Mouse (Mus musculus) stomach, embryonic 14.5 days (tissue): ENCODE measurements around the gene Ncbp2. TPM values are rescaled to one million over a fixed set of nuclear protein-coding genes. Genes with fewer than 3 reads are reported as not detected.

Source experiments
- ATAC-seq: fragments of 200-750 bp; cut with Nextera tagmentation; 2 replicates; pipeline ENCODE4 v1.8.0; 2017; ENCODE audit warnings: low read depth, moderate TSS enrichment; ENCODE audit not compliant: insufficient number of reproducible peaks, insufficient read depth, low FRiP score
- H3K27ac ChIP-seq: fragments of 300-500 bp; sonication (generic); 2 replicates; pipeline ENCODE4 v1.5.1; 2014; ENCODE audit warnings: mild to moderate bottlenecking, low read length, moderate library complexity, mixed read lengths
- H3K27me3 ChIP-seq: fragments of 300-500 bp; sonication (generic); 2 replicates; pipeline ENCODE4 v1.6.1; 2014; ENCODE audit warnings: low read length, control low read depth, mixed read lengths; ENCODE audit not compliant: control insufficient read depth, insufficient read depth
- H3K36me3 ChIP-seq: fragments of 300-500 bp; sonication (generic); 2 replicates; pipeline ENCODE4 v1.6.1; 2014; ENCODE audit warnings: mild to moderate bottlenecking, control low read depth, low read length, moderate library complexity, mixed read lengths; ENCODE audit not compliant: control insufficient read depth, insufficient read depth
- H3K4me1 ChIP-seq: fragments of 300-500 bp; sonication (generic); 2 replicates; pipeline ENCODE4 v1.6.1; 2014; ENCODE audit warnings: low read length, control low read depth, mixed read lengths; ENCODE audit not compliant: control insufficient read depth, insufficient read depth
- H3K4me2 ChIP-seq: fragments of 300-500 bp; sonication (generic); replicated peaks from 2 replicates; pipeline ENCODE4 v1.6.1; 2014; ENCODE audit warnings: low read depth, low read length, control low read depth
- H3K4me3 ChIP-seq: fragments of 300-500 bp; sonication (generic); 2 replicates; pipeline ENCODE4 v1.5.1; 2014; ENCODE audit warnings: low read depth, low read length, control low read depth
- H3K9ac ChIP-seq: fragments of 300-500 bp; sonication (generic); replicated peaks from 2 replicates; pipeline ENCODE4 v1.6.1; 2014; ENCODE audit warnings: low read depth, mild to moderate bottlenecking, control low read depth, low read length, moderate library complexity, mixed read lengths
- H3K9me3 ChIP-seq: fragments of 300-500 bp; sonication (generic); 2 replicates; pipeline ENCODE4 v1.6.1; 2016; ENCODE audit warnings: low read depth, low read length, control low read depth; ENCODE audit not compliant: control insufficient read depth
- WGBS: fragments of 180-500 bp; shearing (Covaris S2); extraction: QIAGEN DNeasy Blood & Tissue Kit; methylation state at CpG from one replicate; pipeline ENCODE4 v1.1.7; 2014; 5-methylcytosine and 5-hydroxymethylcytosine counted together
- polyA plus RNA-seq: library from polyadenylated mRNA; unstranded; fragments of >200 nt; fragmentation: Nextera tagmentation; extraction: Ambion mirVana; gene quantifications from 2 replicates; pipeline ENCODE4 v1.2.1, GENCODE M21; 2014

Gene Ncbp2
- 115 and 116 TPM in 2 replicates for polyA plus RNA-seq

- peak within 1 kb of the TSS; percentile 88 for H3K27ac ChIP-seq
- under 1% methylated on average over 55 of the region's 55 CpGs for WGBS
- peaks cover 8% of the 10 kb centered on the region for H3K36me3 ChIP-seq
- H3K9ac ChIP-seq = peak within 1 kb of the TSS; percentile 85
- H3K27me3 ChIP-seq = no peaks in the 10 kb centered on the region
- H3K9me3 ChIP-seq = no peaks in the 10 kb centered on the region
- peaks cover 19% of the 10 kb centered on the region for H3K4me1 ChIP-seq
- H3K4me3 ChIP-seq = peak within 1 kb of the TSS; percentile 98
- peak; percentile 91 for ATAC-seq
- H3K4me2 ChIP-seq = peak within 1 kb of the TSS; percentile 87
These were observed at the start of gene Ncbp2, which contains the start of gene 0610012G03Rik for GRCm38 (mm10) chr16:31948345-31948774. Gene Ncbp2 (plus strand): TSS chr16:31948513. Gene 0610012G03Rik (minus strand): TSS chr16:31948494.

- Histone ChIP-seq H3K36me3 (no peaks in the 10 kb centered on the region), H3K4me2 (no peak overlapping the region), H3K9ac (no peak overlapping the region), H3K9me3 (no peaks in the 10 kb centered on the region), H3K27ac (no peak overlapping the region), H3K27me3 (no peaks in the 10 kb centered on the region), H3K4me3 (no peak overlapping the region), H3K4me1 (no peaks in the 10 kb centered on the region)
- no peak for ATAC-seq
- 83% methylated on average over 18 of the region's 18 CpGs for WGBS
These were observed 49.6 kb upstream of the Ncbp2 start for GRCm38 (mm10) chr16:31898546-31899326.

GRCm38 (mm10) chr16:31901886-31902285 lies 46.4 kb upstream of the Ncbp2 start:
- 0 out of 2 replicates have a peak, but pooled peaks cover 5% of the 10 kb centered on the region for H3K4me1 ChIP-seq
- H3K9ac ChIP-seq = no peak overlapping the region
- no peaks in the 10 kb centered on the region for H3K36me3 ChIP-seq
- no peak for ATAC-seq
- no peak overlapping the region for H3K4me2 ChIP-seq
- H3K27me3 ChIP-seq = no peaks in the 10 kb centered on the region
- no peak overlapping the region for H3K27ac ChIP-seq
- H3K4me3 ChIP-seq = no peak overlapping the region
- H3K9me3 ChIP-seq = no peaks in the 10 kb centered on the region
- WGBS = 88% methylated on average over 1 of the region's 1 CpGs

- Histone ChIP-seq H3K36me3 (no peaks in the 10 kb centered on the region), H3K4me2 (no peak overlapping the region), H3K27ac (no peak overlapping the region), H3K27me3 (no peaks in the 10 kb centered on the region), H3K9ac (no peak overlapping the region), H3K4me3 (no peak overlapping the region), H3K9me3 (no peaks in the 10 kb centered on the region), H3K4me1 (0 out of 2 replicates have a peak, but pooled peaks cover 6% of the 10 kb centered on the region)
- 85% methylated on average over 8 of the region's 8 CpGs for WGBS
- no peak for ATAC-seq
These were observed 45.1 kb upstream of the Ncbp2 start for GRCm38 (mm10) chr16:31903239-31903638.

DNA sequence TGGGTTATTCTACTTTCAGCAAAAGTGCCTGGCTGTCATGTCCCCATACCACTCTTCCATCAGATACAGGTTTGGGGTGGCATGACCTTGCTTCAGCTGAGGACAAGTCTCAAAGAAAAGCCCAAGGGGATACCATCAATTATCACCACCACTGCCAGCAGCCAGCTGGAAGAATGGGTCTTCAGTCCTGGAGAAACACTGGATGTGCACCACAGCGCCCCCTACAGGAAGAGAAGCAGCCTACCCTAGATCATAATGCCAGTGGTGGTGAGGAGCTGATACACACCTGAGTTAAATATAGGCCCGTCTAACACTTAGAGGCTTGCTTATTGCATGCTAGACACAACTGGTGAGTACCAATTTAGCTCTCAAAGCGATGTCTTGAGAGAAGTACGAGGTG lies 43.0 kb upstream of the Ncbp2 start:
- no peak overlapping the region for H3K9ac ChIP-seq
- ATAC-seq = no peak
- H3K36me3 ChIP-seq = no peaks in the 10 kb centered on the region
- H3K4me2 ChIP-seq = no peak overlapping the region
- no peaks in the 10 kb centered on the region for H3K27me3 ChIP-seq
- WGBS = 68% methylated on average over 4 of the region's 4 CpGs
- H3K4me1 ChIP-seq = 0 out of 2 replicates have a peak, but pooled peaks cover 6% of the 10 kb centered on the region
- no peak overlapping the region for H3K4me3 ChIP-seq
- no peaks in the 10 kb centered on the region for H3K9me3 ChIP-seq
- no peak overlapping the region for H3K27ac ChIP-seq

DNA sequence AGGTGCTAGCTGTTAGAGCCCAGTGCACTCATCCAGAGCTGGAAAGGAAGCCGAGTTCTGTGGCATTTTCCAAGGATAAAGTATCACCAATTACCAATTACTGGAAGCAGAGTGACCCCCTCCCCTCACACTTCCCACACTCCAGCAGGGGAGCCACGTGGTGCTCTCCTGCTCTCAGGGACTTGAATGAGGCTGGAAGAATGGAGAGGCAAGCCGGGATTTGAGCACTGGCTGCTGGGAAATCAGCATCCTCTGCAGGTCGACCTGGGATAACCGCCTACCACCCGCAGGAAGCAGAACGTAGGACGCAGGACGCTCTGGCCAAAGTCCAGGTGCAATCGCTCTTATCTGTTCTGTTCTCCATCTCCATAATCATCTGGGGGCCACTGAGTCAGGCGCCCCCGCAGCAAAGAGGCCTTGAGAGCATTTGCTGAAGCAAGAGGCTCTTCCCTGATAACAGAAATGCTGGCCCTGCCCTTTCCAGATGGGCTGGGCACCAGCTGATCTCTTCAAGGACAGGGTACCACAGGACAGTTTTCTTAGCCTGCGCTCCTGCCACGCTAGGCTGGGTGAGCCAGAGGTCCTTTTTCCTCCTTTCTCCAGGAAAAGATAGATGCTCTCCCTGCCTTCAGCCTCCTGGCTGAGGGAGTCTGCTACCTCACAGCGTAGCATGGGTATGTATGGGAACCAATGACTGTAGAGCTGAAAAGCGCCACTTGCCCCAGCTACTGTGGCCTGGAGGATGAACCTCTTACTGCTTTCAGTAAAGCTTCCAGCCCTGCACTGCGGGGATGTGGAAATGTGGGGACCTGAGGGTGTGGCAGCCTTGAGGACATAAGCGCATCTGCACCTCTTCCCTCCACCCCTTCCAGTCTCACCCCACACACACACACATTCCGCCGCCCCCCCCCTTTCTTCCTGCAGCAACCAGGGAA lies 42.2 kb upstream of the Ncbp2 start:
- H3K4me1 ChIP-seq = 0 out of 2 replicates have a peak, but pooled peaks cover 6% of the 10 kb centered on the region

GRCm38 (mm10) chr16:31906896-31907295 lies 41.4 kb upstream of the Ncbp2 start:
- H3K9ac ChIP-seq = no peak overlapping the region
- H3K4me1 ChIP-seq = 0 out of 2 replicates have a peak, but pooled peaks cover 6% of the 10 kb centered on the region
- 6% methylated on average over 9 of the region's 9 CpGs for WGBS
- peak overlapping the region; percentile 42 for H3K4me2 ChIP-seq
- no peak overlapping the region for H3K4me3 ChIP-seq
- no peak for ATAC-seq
- no peaks in the 10 kb centered on the region for H3K9me3 ChIP-seq
- H3K27ac ChIP-seq = no peak overlapping the region
- H3K27me3 ChIP-seq = no peaks in the 10 kb centered on the region
- no peaks in the 10 kb centered on the region for H3K36me3 ChIP-seq

More for the DNA sequence above, 42.2 kb upstream of the Ncbp2 start:
- ATAC-seq = no peak
- no peak overlapping the region for H3K4me3 ChIP-seq
- no peak overlapping the region for H3K9ac ChIP-seq
- 36% methylated on average over 20 of the region's 20 CpGs for WGBS
- peak overlapping the region; percentile 42; the same call in 1 of the 2 replicates for H3K4me2 ChIP-seq
- H3K27me3 ChIP-seq = no peaks in the 10 kb centered on the region
- H3K36me3 ChIP-seq = no peaks in the 10 kb centered on the region
- H3K9me3 ChIP-seq = no peaks in the 10 kb centered on the region
- no peak overlapping the region for H3K27ac ChIP-seq

GRCm38 (mm10) chr16:31908959-31909358 lies 39.4 kb upstream of the Ncbp2 start:
- no peak for ATAC-seq
- Histone ChIP-seq H3K27me3 (no peaks in the 10 kb centered on the region), H3K9me3 (no peaks in the 10 kb centered on the region), H3K4me3 (no peak overlapping the region), H3K4me2 (no peak overlapping the region), H3K27ac (no peak overlapping the region), H3K4me1 (0 out of 2 replicates have a peak, but pooled peaks cover 6% of the 10 kb centered on the region), H3K9ac (no peak overlapping the region), H3K36me3 (no peaks in the 10 kb centered on the region)
- 53% methylated on average over 11 of the region's 11 CpGs for WGBS
